Mouse (Mus musculus) liver, embryonic 16.5 days (tissue): ENCODE results near the gene Dmrt2. TPM values are rescaled to one million over a fixed set of nuclear protein-coding genes. Genes with fewer than 3 reads are reported as not detected.

Source experiments
- ATAC-seq: fragments of 200-750 bp; cut with Nextera tagmentation; 2 replicates; pipeline ENCODE4 v1.8.0; 2017; ENCODE audit warnings: low read depth, mild to moderate bottlenecking, moderate number of reproducible peaks, moderate library complexity
- H3K27ac ChIP-seq: fragments of 300-500 bp; sonication (generic); 2 replicates; pipeline ENCODE4 v1.5.1; 2014; ENCODE audit warnings: mild to moderate bottlenecking, low read length
- H3K27me3 ChIP-seq: fragments of 300-500 bp; sonication (generic); 2 replicates; pipeline ENCODE4 v1.6.1; 2014; ENCODE audit warnings: low read depth, low read length, mixed read lengths; ENCODE audit not compliant: control insufficient read depth, insufficient read depth
- H3K36me3 ChIP-seq: fragments of 300-500 bp; sonication (generic); 2 replicates; pipeline ENCODE4 v1.6.1; 2014; ENCODE audit warnings: mild to moderate bottlenecking; ENCODE audit not compliant: control insufficient read depth, insufficient read depth
- H3K4me1 ChIP-seq: fragments of 300-500 bp; sonication (generic); 2 replicates; pipeline ENCODE4 v1.6.1; 2014; ENCODE audit warnings: low read depth, low read length, mixed read lengths; ENCODE audit not compliant: control insufficient read depth
- H3K4me2 ChIP-seq: fragments of 300-500 bp; sonication (generic); 2 replicates; pipeline ENCODE4 v1.6.1; 2014; ENCODE audit warnings: low read depth, low read length, mixed read lengths
- H3K4me3 ChIP-seq: fragments of 300-500 bp; sonication (generic); 2 replicates; pipeline ENCODE4 v1.5.1; 2014; ENCODE audit warnings: low read depth, mild to moderate bottlenecking, low read length
- H3K9ac ChIP-seq: fragments of 300-500 bp; sonication (generic); 2 replicates; pipeline ENCODE4 v1.6.1; 2014; ENCODE audit warnings: low read depth, low read length
- H3K9me3 ChIP-seq: fragments of 300-500 bp; sonication (generic); replicated peaks from 2 replicates; pipeline ENCODE4 v1.6.1; 2016; ENCODE audit warnings: low read length; ENCODE audit not compliant: control insufficient read depth
- WGBS: fragments of 180-500 bp; shearing (Covaris S2); extraction: QIAGEN DNeasy Blood & Tissue Kit; methylation state at CpG from one replicate; pipeline ENCODE4 v1.1.7; 2014; ENCODE audit not compliant: insufficient replicate concordance; 5-methylcytosine and 5-hydroxymethylcytosine counted together
- polyA plus RNA-seq: library from polyadenylated mRNA; unstranded; fragments of >200 nt; fragmentation: Nextera tagmentation; extraction: Ambion mirVana; gene quantifications from 2 replicates; pipeline ENCODE4 v1.2.1, GENCODE M21; 2015

Dmrt2 gene
- polyA plus RNA-seq, 1 experiment from 2014 or later = 0.25 TPM

GRCm38 (mm10) chr19:25652560-25652959, 19.7 kb upstream of the Dmrt2 start:
- Histone ChIP-seq H3K27me3 (no peaks in the 10 kb centered on the region), H3K9me3 (no peaks in the 10 kb centered on the region), H3K27ac (no peak overlapping the region), H3K4me3 (no peak overlapping the region), H3K36me3 (no peaks in the 10 kb centered on the region), H3K4me2 (no peak overlapping the region), H3K9ac (no peak overlapping the region), H3K4me1 (no peaks in the 10 kb centered on the region)
- 50% methylated on average over 5 of the region's 5 CpGs for WGBS
- ATAC-seq = no peak

- 57% methylated on average over 12 of the region's 12 CpGs for WGBS
Observed at GRCm38 (mm10) chr19:25654034-25654749, 18.0 kb upstream of the Dmrt2 start.

GRCm38 (mm10) chr19:25665486-25666339, 6.5 kb upstream of the Dmrt2 start:
- H3K27me3 ChIP-seq = peaks cover 31% of the 10 kb centered on the region
- no peaks in the 10 kb centered on the region for H3K36me3 ChIP-seq
- 6% methylated on average over 31 of the region's 31 CpGs for WGBS
- H3K9ac ChIP-seq = no peak overlapping the region
- H3K4me3 ChIP-seq = no peak overlapping the region
- H3K9me3 ChIP-seq = no peaks in the 10 kb centered on the region
- H3K4me1 ChIP-seq = no peaks in the 10 kb centered on the region
- no peak overlapping the region for H3K27ac ChIP-seq
- ATAC-seq = no peak
- H3K4me2 ChIP-seq = no peak overlapping the region

More at GRCm38 (mm10) chr19:25654034-25654749, 18.0 kb upstream of the Dmrt2 start:
- Histone ChIP-seq H3K4me2 (no peak overlapping the region), H3K9ac (no peak overlapping the region), H3K36me3 (no peaks in the 10 kb centered on the region), H3K4me3 (no peak overlapping the region), H3K4me1 (no peaks in the 10 kb centered on the region), H3K27me3 (no peaks in the 10 kb centered on the region), H3K9me3 (no peaks in the 10 kb centered on the region), H3K27ac (no peak overlapping the region)
- ATAC-seq = no peak

GRCm38 (mm10) chr19:25667836-25668235, 4.4 kb upstream of the Dmrt2 start:
- Histone ChIP-seq H3K27me3 (peaks cover 51% of the 10 kb centered on the region), H3K4me2 (no peak overlapping the region), H3K36me3 (no peaks in the 10 kb centered on the region), H3K9me3 (no peaks in the 10 kb centered on the region), H3K9ac (no peak overlapping the region), H3K4me3 (no peak overlapping the region), H3K4me1 (no peaks in the 10 kb centered on the region), H3K27ac (no peak overlapping the region)
- 24% methylated on average over 4 of the region's 4 CpGs for WGBS
- no peak for ATAC-seq

GRCm38 (mm10) chr19:25669593-25670248, 2.5 kb upstream of the Dmrt2 start:
- 2% methylated on average over 3 of the region's 3 CpGs for WGBS
- Histone ChIP-seq H3K9ac (no peak overlapping the region), H3K4me2 (no peak overlapping the region), H3K4me3 (no peak overlapping the region), H3K27me3 (peaks cover 70% of the 10 kb centered on the region), H3K36me3 (no peaks in the 10 kb centered on the region), H3K4me1 (no peaks in the 10 kb centered on the region), H3K27ac (no peak overlapping the region), H3K9me3 (no peaks in the 10 kb centered on the region)
- ATAC-seq = no peak

GRCm38 (mm10) chr19:25670571-25671285, 1.5 kb upstream of the Dmrt2 start:
- no peak for ATAC-seq
- H3K27me3 ChIP-seq = peaks cover 79% of the 10 kb centered on the region
- 3% methylated on average over 17 of the region's 17 CpGs for WGBS

GRCm38 (mm10) chr19:25671681-25672080, 530 bp upstream of the Dmrt2 start:
- Histone ChIP-seq H3K27ac (no peak overlapping the region), H3K36me3 (no peaks in the 10 kb centered on the region), H3K4me3 (peak overlapping the region; percentile 52), H3K9ac (no peak overlapping the region), H3K9me3 (no peaks in the 10 kb centered on the region), H3K4me1 (no peaks in the 10 kb centered on the region), H3K27me3 (peaks cover 79% of the 10 kb centered on the region), H3K4me2 (peak overlapping the region; percentile 58)
- no peak for ATAC-seq
- WGBS = under 1% methylated on average over 14 of the region's 14 CpGs

More at GRCm38 (mm10) chr19:25670571-25671285, 1.5 kb upstream of the Dmrt2 start:
- H3K27ac ChIP-seq = no peak overlapping the region
- H3K9ac ChIP-seq = no peak overlapping the region
- H3K4me3 ChIP-seq = no peak overlapping the region
- no peaks in the 10 kb centered on the region for H3K9me3 ChIP-seq
- no peaks in the 10 kb centered on the region for H3K4me1 ChIP-seq
- no peaks in the 10 kb centered on the region for H3K36me3 ChIP-seq
- H3K4me2 ChIP-seq = no peak overlapping the region

- no peak for ATAC-seq
- Histone ChIP-seq H3K4me3 (peak overlapping the region; percentile 46), H3K4me2 (peak overlapping the region; percentile 58), H3K9me3 (no peaks in the 10 kb centered on the region), H3K36me3 (no peaks in the 10 kb centered on the region), H3K9ac (no peak overlapping the region), H3K27me3 (peaks cover 67% of the 10 kb centered on the region), H3K4me1 (no peaks in the 10 kb centered on the region), H3K27ac (no peak overlapping the region)
- WGBS = 2% methylated on average over 65 of the region's 66 CpGs
Observed at GRCm38 (mm10) chr19:25673224-25674055, 1.2 kb downstream of the Dmrt2 start.
